Mouse (Mus musculus) cerebellum, adult 2 months (tissue): ENCODE data around the gene Daxx. TPM values are rescaled to one million over a fixed set of nuclear protein-coding genes. Genes with fewer than 3 reads are reported as not detected.

Experiments used
- DNase-seq, 2 experiments: peaks; one replicate each; pipeline ENCODE4 v3.0.0; 2021
- H3K27ac ChIP-seq: fragments of 200-500 bp; 2 replicates; pipeline ENCODE4 v1.5.1; 2012; ENCODE audit warnings: low read length, control low read depth, inconsistent platforms; ENCODE audit not compliant: insufficient read depth
- H3K27me3 ChIP-seq: fragments of 200-500 bp; 2 replicates; pipeline ENCODE4 v1.6.1; 2012; ENCODE audit warnings: inconsistent platforms, mild to moderate bottlenecking, low read length, moderate library complexity; ENCODE audit not compliant: control insufficient read depth, insufficient read depth
- H3K4me1 ChIP-seq: fragments of 200-500 bp; 2 replicates; pipeline ENCODE4 v1.6.1; 2011; ENCODE audit warnings: low read length; ENCODE audit not compliant: control insufficient read depth, insufficient read depth
- H3K4me3 ChIP-seq: fragments of 200-500 bp; replicated peaks from 2 replicates; pipeline ENCODE3; 2011; ENCODE audit warnings: mild to moderate bottlenecking, low read depth, low read length, control low read depth; ENCODE audit not compliant: insufficient read depth
- CTCF ChIP-seq: fragments of 200-500 bp; IDR thresholded peaks from 2 replicates; pipeline ENCODE4 v1.5.1; 2011; ENCODE audit warnings: low read depth, mild to moderate bottlenecking, control low read depth, low read length, moderate library complexity, borderline replicate concordance; ENCODE audit not compliant: insufficient read depth
- POLR2A ChIP-seq: fragments of 200-500 bp; IDR thresholded peaks from 2 replicates; pipeline ENCODE4 v1.6.1; 2011; ENCODE audit warnings: low read length, control low read depth, borderline replicate concordance; ENCODE audit not compliant: insufficient read depth
- WGBS: fragments of 180-500 bp; shearing (Covaris S2); methylation state at CpG from one replicate; pipeline ENCODE4 v1.1.7; 2018; 5-methylcytosine and 5-hydroxymethylcytosine counted together
- polyA plus RNA-seq: library from polyadenylated mRNA; depleted of rRNA; stranded (reverse); fragments of >200 nt; gene quantifications from 2 replicates; pipeline ENCODE4 v1.2.3, GENCODE M21; 2012

The Daxx gene
- polyA plus RNA-seq, 1 experiment = 30.4 TPM

GRCm38 (mm10) chr17:33929371-33930279 is 20.4 kb downstream of the Daxx start, which contains the start of gene Rgl2:
Rgl2 (plus strand) TSS chr17:33929543.
- TF ChIP-seq CTCF = peak; percentile 19; the same call in 1 of the 2 replicates
- TF ChIP-seq POLR2A = peak; percentile 76; the same call in 1 of the 2 replicates
- DNase-seq = peak; percentile 94 to 97
- peak within 1 kb of the TSS; percentile 99 for H3K27ac ChIP-seq
- WGBS = under 1% methylated on average over 72 of the region's 80 CpGs
- peak within 1 kb of the TSS; percentile 94 for H3K4me3 ChIP-seq
- H3K4me1 ChIP-seq = peaks cover 5% of the 10 kb centered on the region; the same call in 1 of the 2 replicates
- H3K27me3 ChIP-seq = no peaks in the 10 kb centered on the region

- H3K4me1 ChIP-seq = peaks cover 5% of the 10 kb centered on the region; the same call in 1 of the 2 replicates
- peak; percentile 70 to 73 for DNase-seq
- under 1% methylated on average over 45 of the region's 45 CpGs for WGBS
- peak overlapping the region; percentile 84 for H3K27ac ChIP-seq
- peak overlapping the region; percentile 94 for H3K4me3 ChIP-seq
- H3K27me3 ChIP-seq = no peaks in the 10 kb centered on the region
- TF ChIP-seq POLR2A = no peak
- no peak for TF ChIP-seq CTCF
These were observed 21.3 kb downstream of the Daxx start for GRCm38 (mm10) chr17:33930280-33931158.

GRCm38 (mm10) chr17:33931159-33931866 is 22.1 kb downstream of the Daxx start:
- TF ChIP-seq CTCF (no peak), POLR2A (no peak)
- peak overlapping the region; percentile 94 for H3K4me3 ChIP-seq
- no peak for DNase-seq
- peaks cover 5% of the 10 kb centered on the region; the same call in 1 of the 2 replicates for H3K4me1 ChIP-seq
- WGBS = 41% methylated on average over 18 of the region's 18 CpGs
- H3K27me3 ChIP-seq = no peaks in the 10 kb centered on the region
- no peak overlapping the region for H3K27ac ChIP-seq

GRCm38 (mm10) chr17:33931947-33932346 is 22.7 kb downstream of the Daxx start:
- no peak for DNase-seq
- no peak for TF ChIP-seq POLR2A
- no peak for TF ChIP-seq CTCF
- Histone ChIP-seq H3K4me3 (no peak overlapping the region), H3K27ac (no peak overlapping the region), H3K27me3 (no peaks in the 10 kb centered on the region), H3K4me1 (peaks cover 5% of the 10 kb centered on the region; the same call in 1 of the 2 replicates)
- WGBS = 83% methylated on average over 11 of the region's 11 CpGs

GRCm38 (mm10) chr17:33932448-33932847 is 23.2 kb downstream of the Daxx start:
- no peak for TF ChIP-seq CTCF
- WGBS = 79% methylated on average over 14 of the region's 14 CpGs
- H3K27me3 ChIP-seq = no peaks in the 10 kb centered on the region
- DNase-seq = no peak
- no peak overlapping the region for H3K4me3 ChIP-seq
- peaks cover 5% of the 10 kb centered on the region; the same call in 1 of the 2 replicates for H3K4me1 ChIP-seq
- H3K27ac ChIP-seq = no peak overlapping the region

- peaks cover 5% of the 10 kb centered on the region; the same call in 1 of the 2 replicates for H3K4me1 ChIP-seq
- 91% methylated on average over 15 of the region's 15 CpGs for WGBS
- TF ChIP-seq CTCF (no peak), POLR2A (no peak)
- no peak overlapping the region for H3K27ac ChIP-seq
- no peak for DNase-seq
- H3K27me3 ChIP-seq = no peaks in the 10 kb centered on the region
- H3K4me3 ChIP-seq = no peak overlapping the region
These were observed 23.8 kb downstream of the Daxx start for GRCm38 (mm10) chr17:33932970-33933369.
